Mouse (Mus musculus): ENCODE data around the gene Nanos1.

- TF ChIP-seq CTCF (IDR thresholded peaks at IDR 0.05) (peak; percentile 13), EP300 (IDR thresholded peaks at IDR 0.05) (no peak)
Observed at GRCm38 (mm10) chr19:60755438-60756191, at the start of gene Nanos1.

Data from lung, postnatal 0 days (tissue).